Mouse (Mus musculus): ENCODE results near the gene Tsfm.

Gene Tsfm

GRCm38 (mm10) chr10:126988513-126989165 is 42.0 kb downstream of the Tsfm start:
- in situ Hi-C loops (cut with MboI; ENCODE audit: unreplicated experiment in 2 of 2): no loop called here

- in situ Hi-C loops (cut with MboI; ENCODE audit: unreplicated experiment in 2 of 2): no loop called here
These were observed 43.2 kb downstream of the Tsfm start for GRCm38 (mm10) chr10:126987183-126988118.

- in situ Hi-C loops (cut with MboI; ENCODE audit: unreplicated experiment in 2 of 2): no loop called here
These were observed 44.1 kb downstream of the Tsfm start for GRCm38 (mm10) chr10:126986541-126986961.

- in situ Hi-C loops (cut with MboI; ENCODE audit: unreplicated experiment in 2 of 2): no loop called here
These were observed 45.1 kb downstream of the Tsfm start for GRCm38 (mm10) chr10:126985579-126985978.

GRCm38 (mm10) chr10:126985127-126985526 is 45.5 kb downstream of the Tsfm start:
- in situ Hi-C loops (cut with MboI; ENCODE audit: unreplicated experiment in 2 of 2): no loop called here

- in situ Hi-C loops (cut with MboI; ENCODE audit: unreplicated experiment in 2 of 2): no loop called here
These were observed 46.2 kb downstream of the Tsfm start for GRCm38 (mm10) chr10:126984189-126985004.

GRCm38 (mm10) chr10:126983193-126983725 is 47.4 kb downstream of the Tsfm start:
- in situ Hi-C loops (cut with MboI; ENCODE audit: unreplicated experiment in 2 of 2): no loop called here

GRCm38 (mm10) chr10:126981746-126982145 is 48.9 kb downstream of the Tsfm start:
- in situ Hi-C loops (cut with MboI; ENCODE audit: unreplicated experiment in 2 of 2): no loop called here

- in situ Hi-C loops (cut with MboI; ENCODE audit: unreplicated experiment in 2 of 2): no loop called here
These were observed 49.6 kb downstream of the Tsfm start for GRCm38 (mm10) chr10:126980933-126981530.

GRCm38 (mm10) chr10:126980221-126980932 is 50.3 kb downstream of the Tsfm start:
- in situ Hi-C loops (cut with MboI; ENCODE audit: unreplicated experiment in 2 of 2): no loop called here

GRCm38 (mm10) chr10:126979636-126980151 is 50.9 kb downstream of the Tsfm start:
- in situ Hi-C loops (cut with MboI; ENCODE audit: unreplicated experiment in 2 of 2): no loop called here

- in situ Hi-C loops (cut with MboI; ENCODE audit: unreplicated experiment in 2 of 2): no loop called here
These were observed 51.5 kb downstream of the Tsfm start for GRCm38 (mm10) chr10:126979121-126979635.

GRCm38 (mm10) chr10:126978277-126978994 is 52.2 kb downstream of the Tsfm start, which contains the start of gene Ctdsp2:
Gene Ctdsp2 (plus strand): TSS chr10:126978717.
- in situ Hi-C loops (cut with MboI; ENCODE audit: unreplicated experiment in 2 of 2): no loop called here

- in situ Hi-C loops (cut with MboI; ENCODE audit: unreplicated experiment in 2 of 2): no loop called here
These were observed 53.6 kb downstream of the Tsfm start for GRCm38 (mm10) chr10:126977076-126977475.

GRCm38 (mm10) chr10:126975706-126976105 is 54.9 kb downstream of the Tsfm start:
- in situ Hi-C loops (cut with MboI; ENCODE audit: unreplicated experiment in 2 of 2): no loop called here

GRCm38 (mm10) chr10:126972988-126973387 is 57.7 kb downstream of the Tsfm start:
- in situ Hi-C loops (cut with MboI; ENCODE audit: unreplicated experiment in 2 of 2): no loop called here

GRCm38 (mm10) chr10:126972051-126972725 is 58.5 kb downstream of the Tsfm start:
- in situ Hi-C loops (cut with MboI; ENCODE audit: unreplicated experiment in 2 of 2): no loop called here
